Mouse (Mus musculus): ENCODE results near the gene Ly6g5c.

GRCm38 (mm10) chr17:35079778-35080177 is 28.3 kb upstream of the Ly6g5c start:
- TF ChIP-seq CEBPB (IDR thresholded peaks at IDR 0.05; ENCODE audit: insufficient read depth, poor library complexity, severe bottlenecking) (no peak), MYOD1 (IDR thresholded peaks at IDR 0.05; ENCODE audit: control insufficient read depth in 1 of 3, insufficient read length in 2 of 3, low read depth in 2 of 3) (no peak), POLR2A (IDR thresholded peaks at IDR 0.05; ENCODE audit: insufficient read length, low read depth) (no peak), TCF12 (IDR thresholded peaks at IDR 0.05; ENCODE audit: insufficient read depth, poor library complexity, severe bottlenecking) (no peak), USF1 (IDR thresholded peaks at IDR 0.05; ENCODE audit: low read depth) (no peak), POLR2AphosphoS2 (IDR thresholded peaks at IDR 0.05; ENCODE audit: insufficient read length, low read depth) (no peak)

Data from myocyte (in vitro differentiated cells).